Mouse (Mus musculus): ENCODE measurements at regions not wholly inside any gene's neighbourhood (a gene's known extent, or its start where the extent isn't known, plus 50 kb on each side); places are given as distances from the start of the nearest gene placed in this dataset.

- TF ChIP-seq MAX (IDR thresholded peaks at IDR 0.05; ENCODE audit: low read depth): no peak
- TF ChIP-seq USF1 (IDR thresholded peaks at IDR 0.05; ENCODE audit: low read depth): no peak
- no peak for TF ChIP-seq SRF (IDR thresholded peaks at IDR 0.05; ENCODE audit: control insufficient read depth, insufficient read length, low read depth)
- TF ChIP-seq E2F4 (IDR thresholded peaks at IDR 0.05; ENCODE audit: insufficient read depth): no peak
- TF ChIP-seq REST (IDR thresholded peaks at IDR 0.05; ENCODE audit: insufficient read depth, insufficient read length): no peak
- no peak for TF ChIP-seq TCF12 (IDR thresholded peaks at IDR 0.05; ENCODE audit: insufficient read depth, poor library complexity, severe bottlenecking)
- no peak for TF ChIP-seq CEBPB (IDR thresholded peaks at IDR 0.05; ENCODE audit: insufficient read depth, poor library complexity, severe bottlenecking)
- no peak for TF ChIP-seq POLR2A (IDR thresholded peaks at IDR 0.05; ENCODE audit: insufficient read length, low read depth)
- Histone ChIP-seq H3K79me2 (ENCODE audit: control insufficient read depth, insufficient read depth) (no peaks in the 10 kb centered on the region), H3K27me3 (ENCODE audit: control insufficient read depth, insufficient read depth, insufficient read length) (no peaks in the 10 kb centered on the region), H3K4me2 (ENCODE audit: low read depth) (no peak overlapping the region), H3K36me3 (ENCODE audit: control insufficient read depth, insufficient read depth) (no peaks in the 10 kb centered on the region), H3K4me3 (no peak overlapping the region), H3ac (ENCODE audit: control insufficient read depth, insufficient read length) (no peak overlapping the region)
These were observed 188.8 kb upstream of the Usp24 start for GRCm38 (mm10) chr4:106127199-106127598.

GRCm38 (mm10) chr4:106127641-106128040 is 188.4 kb upstream of the Usp24 start:
- no peaks in the 10 kb centered on the region for H3K27me3 ChIP-seq (ENCODE audit: control insufficient read depth, insufficient read depth, insufficient read length)
- no peaks in the 10 kb centered on the region for H3K79me2 ChIP-seq (ENCODE audit: control insufficient read depth, insufficient read depth)
- no peak overlapping the region for H3ac ChIP-seq (ENCODE audit: control insufficient read depth, insufficient read length)
- no peak overlapping the region for H3K4me2 ChIP-seq (ENCODE audit: low read depth)
- H3K36me3 ChIP-seq (ENCODE audit: control insufficient read depth, insufficient read depth): no peaks in the 10 kb centered on the region
- no peak overlapping the region for H3K4me3 ChIP-seq
- TF ChIP-seq TCF3 (IDR thresholded peaks at IDR 0.05; ENCODE audit: insufficient read length, low read depth): no peak
- no peak for TF ChIP-seq TCF12 (IDR thresholded peaks at IDR 0.05; ENCODE audit: insufficient read depth, poor library complexity, severe bottlenecking)
- no peak for TF ChIP-seq POLR2A (IDR thresholded peaks at IDR 0.05; ENCODE audit: insufficient read length, low read depth)
- TF ChIP-seq POLR2AphosphoS2 (IDR thresholded peaks at IDR 0.05; ENCODE audit: insufficient read length, low read depth): no peak
- TF ChIP-seq USF1 (IDR thresholded peaks at IDR 0.05; ENCODE audit: low read depth): no peak
- TF ChIP-seq CEBPB (IDR thresholded peaks at IDR 0.05; ENCODE audit: insufficient read depth, poor library complexity, severe bottlenecking): no peak
- no peak for TF ChIP-seq MYOD1 (IDR thresholded peaks at IDR 0.05; ENCODE audit: control insufficient read depth in 1 of 3, insufficient read length in 2 of 3, low read depth in 2 of 3)
- TF ChIP-seq REST (IDR thresholded peaks at IDR 0.05; ENCODE audit: insufficient read depth, insufficient read length): no peak
- no peak for TF ChIP-seq E2F4 (IDR thresholded peaks at IDR 0.05; ENCODE audit: insufficient read depth)
- TF ChIP-seq MYOG (IDR thresholded peaks at IDR 0.05; ENCODE audit: control insufficient read depth in 1 of 3, insufficient read depth in 1 of 3, insufficient read length in 2 of 3, low read depth in 2 of 3): no peak
- no peak for TF ChIP-seq SRF (IDR thresholded peaks at IDR 0.05; ENCODE audit: control insufficient read depth, insufficient read length, low read depth)
- no peak for TF ChIP-seq MAX (IDR thresholded peaks at IDR 0.05; ENCODE audit: low read depth)

- Histone ChIP-seq H3K4me3 (no peak overlapping the region), H3K79me2 (ENCODE audit: control insufficient read depth, insufficient read depth) (no peaks in the 10 kb centered on the region), H3ac (ENCODE audit: control insufficient read depth, insufficient read length) (no peak overlapping the region), H3K4me2 (ENCODE audit: low read depth) (no peak overlapping the region), H3K36me3 (ENCODE audit: control insufficient read depth, insufficient read depth) (no peaks in the 10 kb centered on the region), H3K27me3 (ENCODE audit: control insufficient read depth, insufficient read depth, insufficient read length) (no peaks in the 10 kb centered on the region)
- no peak for TF ChIP-seq TCF3 (IDR thresholded peaks at IDR 0.05; ENCODE audit: insufficient read length, low read depth)
- no peak for TF ChIP-seq POLR2A (IDR thresholded peaks at IDR 0.05; ENCODE audit: insufficient read length, low read depth)
- no peak for TF ChIP-seq MAX (IDR thresholded peaks at IDR 0.05; ENCODE audit: low read depth)
- no peak for TF ChIP-seq E2F4 (IDR thresholded peaks at IDR 0.05; ENCODE audit: insufficient read depth)
- TF ChIP-seq TCF12 (IDR thresholded peaks at IDR 0.05; ENCODE audit: insufficient read depth, poor library complexity, severe bottlenecking): no peak
- no peak for TF ChIP-seq USF1 (IDR thresholded peaks at IDR 0.05; ENCODE audit: low read depth)
- TF ChIP-seq MYOD1 (IDR thresholded peaks at IDR 0.05; ENCODE audit: control insufficient read depth in 1 of 3, insufficient read length in 2 of 3, low read depth in 2 of 3): no peak
- no peak for TF ChIP-seq REST (IDR thresholded peaks at IDR 0.05; ENCODE audit: insufficient read depth, insufficient read length)
- no peak for TF ChIP-seq CEBPB (IDR thresholded peaks at IDR 0.05; ENCODE audit: insufficient read depth, poor library complexity, severe bottlenecking)
- TF ChIP-seq POLR2AphosphoS2 (IDR thresholded peaks at IDR 0.05; ENCODE audit: insufficient read length, low read depth): no peak
- TF ChIP-seq SRF (IDR thresholded peaks at IDR 0.05; ENCODE audit: control insufficient read depth, insufficient read length, low read depth): no peak
These were observed 186.7 kb upstream of the Usp24 start for GRCm38 (mm10) chr4:106129327-106129726.

GRCm38 (mm10) chr4:106129803-106130202 is 186.2 kb upstream of the Usp24 start:
- Histone ChIP-seq H3K79me2 (ENCODE audit: control insufficient read depth, insufficient read depth) (no peaks in the 10 kb centered on the region), H3K4me3 (no peak overlapping the region), H3K4me2 (ENCODE audit: low read depth) (no peak overlapping the region), H3K36me3 (ENCODE audit: control insufficient read depth, insufficient read depth) (no peaks in the 10 kb centered on the region), H3ac (ENCODE audit: control insufficient read depth, insufficient read length) (no peak overlapping the region), H3K27me3 (ENCODE audit: control insufficient read depth, insufficient read depth, insufficient read length) (no peaks in the 10 kb centered on the region)
- TF ChIP-seq CEBPB (IDR thresholded peaks at IDR 0.05; ENCODE audit: insufficient read depth, poor library complexity, severe bottlenecking) (no peak), TCF12 (IDR thresholded peaks at IDR 0.05; ENCODE audit: insufficient read depth, poor library complexity, severe bottlenecking) (no peak), E2F4 (IDR thresholded peaks at IDR 0.05; ENCODE audit: insufficient read depth) (no peak), TCF3 (IDR thresholded peaks at IDR 0.05; ENCODE audit: insufficient read length, low read depth) (no peak), POLR2A (IDR thresholded peaks at IDR 0.05; ENCODE audit: insufficient read length, low read depth) (no peak), POLR2AphosphoS2 (IDR thresholded peaks at IDR 0.05; ENCODE audit: insufficient read length, low read depth) (no peak), USF1 (IDR thresholded peaks at IDR 0.05; ENCODE audit: low read depth) (no peak), MYOD1 (IDR thresholded peaks at IDR 0.05; ENCODE audit: control insufficient read depth in 1 of 3, insufficient read length in 2 of 3, low read depth in 2 of 3) (no peak)

All from myocyte (in vitro differentiated cells).